Mouse (Mus musculus): Measurements from ENCODE around the gene Dpf1. TPM values are rescaled to one million over a fixed set of nuclear protein-coding genes. Genes with fewer than 3 reads are reported as not detected.

The Dpf1 gene
- total and polyA plus RNA-seq, 3 experiments = 10.2 to 17.3 TPM; not detected in 1

GRCm38 (mm10) chr7:29352246-29352645 lies 48.5 kb downstream of the Dpf1 start:
- no peak overlapping the region for H3K9ac ChIP-seq (ENCODE audit: control insufficient read depth, low read depth, low read length, poor library complexity, severe bottlenecking)
- no peaks in the 10 kb centered on the region for H3K79me2 ChIP-seq (ENCODE audit: control insufficient read depth, insufficient read depth, low read length, poor library complexity)
- H3K36me3 ChIP-seq (ENCODE audit: control insufficient read depth in 1 of 2, insufficient read depth in 2 of 2, low read length in 2 of 2) = no peaks in the 10 kb centered on the region; a peak in 1 of 4 replicates
- no peak for DNase-seq (ENCODE audit: low read depth, low spot score)
- TF ChIP-seq GABPA (IDR thresholded peaks at IDR 0.05; ENCODE audit: low read depth, low read length) = no peak
- no peaks in the 10 kb centered on the region for H3K4me1 ChIP-seq (ENCODE audit: control insufficient read depth in 1 of 2, insufficient read depth in 2 of 2, low read length in 2 of 2)
- no peak overlapping the region for H3K4me3 ChIP-seq (ENCODE audit: control insufficient read depth in 1 of 2, insufficient read depth in 1 of 2, low read depth in 2 of 2, low read length in 2 of 2)
- H3K9me3 ChIP-seq (replicated peaks; ENCODE audit: insufficient read depth, low read length) = no peaks in the 10 kb centered on the region
- H3K27me3 ChIP-seq (ENCODE audit: control insufficient read depth in 1 of 2, insufficient read depth in 2 of 2, low read length in 2 of 2) = no peaks in the 10 kb centered on the region
- no peak overlapping the region for H3K27ac ChIP-seq (ENCODE audit: control insufficient read depth, low read depth, low read length)

DNA sequence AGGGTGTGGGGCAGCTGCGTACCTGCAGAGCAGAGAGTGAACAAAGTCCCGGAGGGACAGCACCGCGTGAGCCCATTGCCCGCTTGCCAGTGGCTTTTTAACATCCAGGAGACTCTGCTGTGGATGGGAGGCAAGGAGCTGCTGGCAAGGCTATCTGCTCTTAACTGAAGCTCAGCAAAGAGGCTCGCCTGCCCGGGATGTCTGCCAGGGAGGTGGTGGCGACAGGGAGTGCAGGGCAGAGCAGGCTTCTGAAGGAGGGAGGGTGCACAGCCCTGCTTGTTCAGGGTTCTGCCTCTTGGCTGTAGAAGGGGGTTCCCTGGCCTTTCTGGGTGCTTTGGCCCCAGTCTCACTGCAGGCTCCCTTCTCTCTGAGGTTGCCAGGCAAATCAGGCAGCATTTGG lies 50.4 kb downstream of the Dpf1 start:
- Histone ChIP-seq H3K4me3 (ENCODE audit: control insufficient read depth in 1 of 2, insufficient read depth in 1 of 2, low read depth in 2 of 2, low read length in 2 of 2) (no peak overlapping the region), H3K27me3 (ENCODE audit: control insufficient read depth in 1 of 2, insufficient read depth in 2 of 2, low read length in 2 of 2) (no peaks in the 10 kb centered on the region), H3K27ac (ENCODE audit: control insufficient read depth, low read depth, low read length) (no peak overlapping the region), H3K36me3 (ENCODE audit: control insufficient read depth in 1 of 2, insufficient read depth in 2 of 2, low read length in 2 of 2) (no peaks in the 10 kb centered on the region; a peak in 1 of 4 replicates), H3K9me3 (replicated peaks; ENCODE audit: insufficient read depth, low read length) (no peaks in the 10 kb centered on the region), H3K79me2 (ENCODE audit: control insufficient read depth, insufficient read depth, low read length, poor library complexity) (no peaks in the 10 kb centered on the region), H3K4me1 (ENCODE audit: control insufficient read depth in 1 of 2, insufficient read depth in 2 of 2, low read length in 2 of 2) (no peaks in the 10 kb centered on the region), H3K9ac (ENCODE audit: control insufficient read depth, low read depth, low read length, poor library complexity, severe bottlenecking) (no peak overlapping the region)
- no peak for TF ChIP-seq POLR2AphosphoS2 (IDR thresholded peaks at IDR 0.05; ENCODE audit: low read length)
- TF ChIP-seq SIN3A (IDR thresholded peaks at IDR 0.05; ENCODE audit: low read length) = no peak
- no peak for TF ChIP-seq RAD21 (IDR thresholded peaks at IDR 0.05; ENCODE audit: low read depth, low read length)
- TF ChIP-seq ELF1 (IDR thresholded peaks at IDR 0.05; ENCODE audit: low read depth, low read length) = no peak
- TF ChIP-seq USF2 (IDR thresholded peaks at IDR 0.05; ENCODE audit: borderline replicate concordance in 1 of 2, insufficient read depth in 1 of 2, low read depth in 1 of 2, low read length in 2 of 2) = no peak
- no peak for TF ChIP-seq MYB (IDR thresholded peaks at IDR 0.05; ENCODE audit: low read depth, low read length)
- TF ChIP-seq POLR2A (IDR thresholded peaks at IDR 0.05; ENCODE audit: control insufficient read depth in 1 of 2, insufficient read depth in 1 of 2, low read depth in 1 of 2, low read length in 2 of 2, poor library complexity in 1 of 2) = no peak
- no peak for TF ChIP-seq ZC3H11A (IDR thresholded peaks at IDR 0.05; ENCODE audit: low read depth, low read length)
- no peak for TF ChIP-seq TBP (IDR thresholded peaks at IDR 0.05; ENCODE audit: low read depth, low read length)
- TF ChIP-seq UBTF (IDR thresholded peaks at IDR 0.05; ENCODE audit: borderline replicate concordance, insufficient read depth, low read depth, low read length) = no peak
- no peak for TF ChIP-seq MXI1 (IDR thresholded peaks at IDR 0.05; ENCODE audit: low read depth, low read length)
- no peak for TF ChIP-seq EP300 (IDR thresholded peaks at IDR 0.05; ENCODE audit: low read depth in 1 of 2, low read length in 2 of 2)
- TF ChIP-seq BHLHE40 (IDR thresholded peaks at IDR 0.05; ENCODE audit: borderline replicate concordance, low read depth, low read length) = no peak
- no peak for TF ChIP-seq MEF2A (IDR thresholded peaks at IDR 0.05; ENCODE audit: extremely low read depth, insufficient replicate concordance, low read depth, low read length, poor library complexity, severe bottlenecking)
- no peak for TF ChIP-seq NELFE (IDR thresholded peaks at IDR 0.05; ENCODE audit: low read depth, low read length)
- no peak for TF ChIP-seq JUND (IDR thresholded peaks at IDR 0.05; ENCODE audit: low read depth, low read length)
- TF ChIP-seq TCF12 (IDR thresholded peaks at IDR 0.05; ENCODE audit: low read depth, low read length) = no peak
- no peak for TF ChIP-seq MYC (IDR thresholded peaks at IDR 0.05; ENCODE audit: low read depth, low read length)
- no peak for DNase-seq (ENCODE audit: low read depth, low spot score)
